Mouse (Mus musculus): ENCODE data around the gene Zfp952.
"Not testable (repeated sequence)": the region's sequence is repeated elsewhere in the genome, so short reads cannot be mapped to it uniquely, and the experiment has no call there.

Gene Zfp952

DNA sequence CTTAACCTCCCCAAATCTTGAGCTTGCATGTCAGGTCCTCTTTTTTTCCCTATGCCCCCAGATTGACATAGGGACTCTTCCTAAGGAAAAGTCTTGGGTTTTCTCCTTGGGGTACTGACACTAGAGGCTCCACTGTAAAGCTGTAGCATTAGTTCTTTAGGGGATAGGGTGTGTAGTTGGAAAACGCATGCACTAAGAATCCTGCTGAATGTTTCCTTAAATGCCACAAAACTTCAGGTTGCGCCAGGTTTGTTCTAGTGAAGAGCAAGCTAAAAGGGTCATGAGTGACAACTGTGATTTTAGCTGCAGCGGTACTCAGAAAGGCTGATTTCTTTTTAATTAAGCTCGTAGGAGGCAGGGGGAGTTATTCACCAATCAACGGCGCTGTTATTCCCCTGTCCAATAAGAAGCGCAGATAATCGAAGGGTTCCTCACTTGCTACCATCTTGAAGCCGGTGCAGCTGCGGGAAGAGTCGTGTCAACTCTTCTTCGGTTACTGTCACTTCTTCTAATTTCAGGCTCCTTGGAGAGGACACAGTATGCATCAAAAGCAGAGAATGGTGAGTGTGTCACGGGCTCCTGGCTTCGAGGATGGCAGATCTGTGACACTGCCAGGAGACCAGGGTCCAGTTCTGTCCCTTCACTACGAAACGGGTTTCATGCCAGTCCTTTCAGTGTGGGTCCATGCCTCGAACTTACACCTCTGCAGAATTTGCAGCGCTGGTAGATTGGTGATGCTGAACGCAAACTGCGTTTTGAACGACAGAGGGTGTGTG lies at the start of gene Zfp952:
Gene Zfp952, plus strand, starts transcription at position 431 of the 776 bp plus-strand sequence.
- peak; percentile 94 for DNase-seq (ENCODE audit: low spot score)

GRCm38 (mm10) chr17:32943661-32944060 lies 49.3 kb upstream of the Zfp952 start:
- DNase-seq (ENCODE audit: low spot score): no peak

DNA sequence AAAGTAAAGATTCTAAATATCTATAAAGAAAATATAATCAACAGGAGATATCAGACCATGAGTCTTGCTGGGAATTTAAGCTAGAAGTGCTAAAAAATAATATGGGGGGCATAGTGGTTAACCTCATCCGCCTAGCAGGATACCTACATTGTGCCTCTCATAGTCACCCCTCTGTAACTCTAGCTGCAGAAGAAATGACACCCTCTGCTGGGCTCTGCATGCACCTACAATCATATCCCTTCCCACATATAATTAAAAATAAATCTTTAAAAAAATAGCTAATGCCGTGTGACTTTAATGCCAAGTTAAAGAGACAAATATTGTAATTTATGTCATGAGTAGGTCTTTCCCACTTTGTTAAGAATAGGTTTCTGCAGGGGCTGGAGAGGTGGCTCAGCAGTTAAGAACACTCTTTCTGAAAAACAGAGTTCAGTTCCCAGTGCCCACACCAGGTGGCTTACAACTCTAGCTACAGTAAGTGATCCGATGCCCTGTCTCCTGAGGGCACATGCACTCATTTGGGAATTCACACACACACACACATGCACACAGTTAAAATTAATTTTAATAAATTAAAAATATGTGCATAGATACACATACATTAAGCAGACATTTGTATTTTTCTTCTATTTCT lies 48.4 kb upstream of the Zfp952 start:
- DNase-seq (ENCODE audit: low spot score): no peak

DNA sequence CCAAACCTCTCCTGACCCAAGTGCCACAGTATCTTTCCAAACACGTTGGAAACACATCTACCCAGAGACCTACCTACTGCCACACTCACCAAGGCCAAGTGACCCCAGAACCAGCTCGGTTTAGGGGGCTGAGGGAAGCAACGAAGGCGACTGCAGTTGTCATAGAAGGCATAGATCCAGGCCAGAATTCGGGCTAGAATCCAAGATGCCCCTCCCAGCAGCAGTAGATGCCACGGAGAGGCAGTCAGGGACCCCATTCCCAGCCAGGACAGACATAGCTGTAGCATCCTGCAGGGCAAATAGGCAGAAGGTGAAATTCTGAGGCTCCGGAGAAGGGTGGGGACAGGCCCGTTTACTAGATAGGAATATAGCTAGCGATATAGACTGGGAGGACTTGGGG lies 46.2 kb upstream of the Zfp952 start:
- DNase-seq (ENCODE audit: low spot score): no peak

- peak; percentile 95 for DNase-seq (ENCODE audit: low spot score)
These were observed 45.6 kb upstream of the Zfp952 start, which contains the start of gene Cyp4f13 for GRCm38 (mm10) chr17:32947215-32947914. Cyp4f13 (minus strand) TSS chr17:32947402.

- no peak for DNase-seq (ENCODE audit: low spot score)
These were observed 42.8 kb upstream of the Zfp952 start for GRCm38 (mm10) chr17:32950136-32950535.

- no peak for DNase-seq (ENCODE audit: low spot score)
These were observed 41.9 kb upstream of the Zfp952 start for GRCm38 (mm10) chr17:32951006-32951405.

- DNase-seq (ENCODE audit: low spot score): peak; percentile 91
These were observed 41.5 kb upstream of the Zfp952 start for GRCm38 (mm10) chr17:32951441-32951840.

DNA sequence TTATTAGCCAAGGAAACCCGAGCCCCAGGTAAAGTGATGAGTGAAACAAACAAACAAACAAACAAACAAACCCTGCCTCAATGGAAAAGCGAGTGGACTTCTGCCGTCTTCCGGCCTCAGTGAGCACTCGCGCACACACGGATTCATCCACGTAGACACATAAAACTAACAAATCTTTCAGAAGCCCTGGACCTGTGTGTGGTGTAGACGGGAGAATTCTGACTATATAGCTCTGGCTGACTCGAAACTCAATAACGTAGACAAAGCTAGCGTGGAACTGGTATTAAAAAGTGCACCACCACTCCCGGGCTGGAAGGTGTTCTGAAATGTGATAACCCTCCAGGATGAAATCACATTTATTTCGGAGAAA lies 27.7 kb upstream of the Zfp952 start:
- no peak for DNase-seq (ENCODE audit: low spot score)

GRCm38 (mm10) chr17:32965623-32966290 lies 27.2 kb upstream of the Zfp952 start, which contains the start of gene Zfp472:
Zfp472 (plus strand) TSS chr17:32965814.
- peak; percentile 94 for DNase-seq (ENCODE audit: low spot score)

- no peak for DNase-seq (ENCODE audit: low spot score)
These were observed 11.6 kb upstream of the Zfp952 start for GRCm38 (mm10) chr17:32981361-32981760.

DNA sequence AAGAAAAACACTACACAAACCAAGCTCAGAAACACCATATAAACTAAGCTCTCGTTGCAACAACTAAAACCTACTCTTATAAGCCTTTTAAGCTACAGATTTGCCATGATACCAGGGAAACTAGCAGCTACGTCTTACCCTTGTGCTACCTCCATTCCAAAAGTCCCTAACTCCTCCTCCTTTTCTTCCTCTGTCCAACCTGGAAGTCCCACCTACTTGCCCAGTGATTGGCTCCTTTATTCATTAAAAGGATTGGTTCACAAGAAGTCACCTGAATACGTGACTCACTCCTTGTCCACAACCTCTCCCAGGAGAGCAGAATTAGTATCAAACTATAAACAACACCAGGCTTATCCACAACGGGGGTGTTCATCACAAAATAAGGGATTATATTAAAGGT lies 6.6 kb upstream of the Zfp952 start:
- DNase-seq (ENCODE audit: low spot score): no peak

GRCm38 (mm10) chr17:32991965-32992698 lies 797 bp upstream of the Zfp952 start:
- DNase-seq (ENCODE audit: low spot score): no peak

- DNase-seq (ENCODE audit: low spot score): no peak
These were observed 5.6 kb downstream of the Zfp952 start for GRCm38 (mm10) chr17:32998492-32998891.

DNA sequence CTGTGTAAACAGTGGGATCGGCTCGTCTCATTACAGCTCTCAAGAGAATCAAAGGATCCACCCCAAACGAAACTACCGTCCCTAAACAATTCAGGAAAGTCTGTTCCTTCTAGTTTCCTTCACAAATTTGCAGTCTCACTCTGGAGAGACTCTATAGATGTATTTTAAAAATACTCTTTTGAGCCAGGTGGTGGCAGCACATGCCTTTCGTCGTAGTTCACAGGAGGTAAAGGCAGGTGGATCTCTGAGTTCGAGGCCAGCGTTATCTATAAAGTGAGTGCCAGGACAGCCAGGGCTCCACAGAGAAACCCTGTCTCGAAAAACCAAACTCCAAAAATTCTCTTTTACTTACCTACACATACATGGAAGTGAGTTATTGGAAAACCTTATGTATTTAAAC lies 15.4 kb downstream of the Zfp952 start:
- no peak for DNase-seq (ENCODE audit: low spot score)

- not testable (repeated sequence) for DNase-seq (ENCODE audit: low spot score)
These were observed 27.5 kb downstream of the Zfp952 start for GRCm38 (mm10) chr17:33020434-33020833.

- DNase-seq (ENCODE audit: low spot score): no peak
These were observed 39.4 kb downstream of the Zfp952 start for GRCm38 (mm10) chr17:33032376-33032775.

DNA sequence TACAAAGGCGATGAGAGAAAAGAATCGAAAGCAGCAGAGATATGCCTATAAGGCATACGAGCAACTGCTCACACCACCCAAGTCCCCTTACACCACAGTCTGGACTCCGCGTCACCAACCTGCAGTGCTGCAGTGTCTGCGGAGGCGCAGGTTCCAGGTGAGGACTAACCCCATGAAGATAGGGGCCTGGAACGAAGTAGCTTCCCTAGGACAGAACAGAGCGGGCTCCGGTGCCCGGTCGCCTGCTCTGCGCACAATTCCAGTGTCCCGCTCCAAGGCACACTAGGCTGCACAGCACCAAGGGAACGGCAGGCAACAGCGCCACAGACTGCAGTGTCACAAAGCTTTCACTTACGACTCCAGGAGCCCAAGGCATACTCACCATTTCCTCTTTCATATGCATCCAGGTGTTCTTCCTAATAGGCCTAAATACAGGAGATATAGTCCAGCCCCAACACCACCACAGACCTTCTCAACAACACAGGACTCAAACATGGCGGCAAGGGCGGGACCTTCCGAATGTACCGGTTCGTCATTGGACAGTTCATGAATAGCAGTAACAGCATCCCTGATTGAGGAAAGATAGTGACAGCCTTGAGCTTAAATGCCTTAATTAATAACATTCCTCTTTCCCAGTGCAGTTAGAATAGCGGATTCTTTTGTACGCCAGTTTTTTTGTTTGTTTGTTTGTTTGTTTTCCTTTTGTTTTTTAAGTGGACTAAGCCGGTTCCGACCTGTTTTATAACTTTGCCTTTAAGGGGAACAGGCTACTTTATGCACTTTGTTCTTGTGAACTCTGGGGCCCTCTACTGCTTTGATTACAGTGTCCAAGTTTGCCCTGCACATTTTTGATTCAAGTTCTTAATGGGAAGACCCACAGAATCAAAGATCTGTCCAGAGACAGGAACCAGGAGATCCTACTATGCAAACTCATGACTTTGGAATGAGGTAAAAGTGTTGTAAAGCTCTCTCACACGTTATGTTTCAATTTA lies 40.3 kb downstream of the Zfp952 start, which contains the start of gene Zfp763:
Gene Zfp763, minus strand, starts transcription at position 503 of the 992 bp plus-strand sequence.
- peak; percentile 86 for DNase-seq (ENCODE audit: low spot score)

Data from layer of hippocampus, adult 11-12 months (tissue).